Mouse (Mus musculus) kidney, embryonic 16.5 days (tissue): Measurements from ENCODE around the gene G0s2. TPM values are rescaled to one million over a fixed set of nuclear protein-coding genes. Genes with fewer than 3 reads are reported as not detected.

Experiments used
- ATAC-seq: fragments of 200-750 bp; cut with Nextera tagmentation; 2 replicates; pipeline ENCODE4 v1.8.0; 2017; ENCODE audit warnings: moderate TSS enrichment; ENCODE audit not compliant: low FRiP score, low TSS enrichment
- H3K27ac ChIP-seq: fragments of 300-500 bp; sonication (generic); 2 replicates; pipeline ENCODE4 v1.5.1; 2014; ENCODE audit warnings: low read length
- H3K27me3 ChIP-seq: fragments of 300-500 bp; sonication (generic); 2 replicates; pipeline ENCODE4 v1.6.1; 2014; ENCODE audit warnings: low read length, control low read depth, mixed read lengths; ENCODE audit not compliant: insufficient read depth
- H3K36me3 ChIP-seq: fragments of 300-500 bp; sonication (generic); 2 replicates; pipeline ENCODE4 v1.6.1; 2014; ENCODE audit warnings: low read length, control low read depth, mixed read lengths; ENCODE audit not compliant: insufficient read depth
- H3K4me1 ChIP-seq: fragments of 300-500 bp; sonication (generic); 2 replicates; pipeline ENCODE4 v1.6.1; 2014; ENCODE audit warnings: low read length, control low read depth, mixed read lengths; ENCODE audit not compliant: insufficient read depth
- H3K4me2 ChIP-seq: fragments of 300-500 bp; sonication (generic); replicated peaks from 2 replicates; pipeline ENCODE4 v1.6.1; 2014; ENCODE audit warnings: low read depth, low read length
- H3K4me3 ChIP-seq: fragments of 300-500 bp; sonication (generic); 2 replicates; pipeline ENCODE4 v1.5.1; 2014; ENCODE audit warnings: mild to moderate bottlenecking, low read length
- H3K9ac ChIP-seq: fragments of 300-500 bp; sonication (generic); replicated peaks from 2 replicates; pipeline ENCODE4 v1.6.1; 2014; ENCODE audit warnings: low read length
- H3K9me3 ChIP-seq: fragments of 300-500 bp; sonication (generic); 2 replicates; pipeline ENCODE4 v1.6.1; 2016; ENCODE audit warnings: low read length, control low read depth
- WGBS: fragments of 180-500 bp; shearing (Covaris S2); extraction: QIAGEN DNeasy Blood & Tissue Kit; methylation state at CpG from one replicate; pipeline ENCODE4 v1.1.7; 2014; 5-methylcytosine and 5-hydroxymethylcytosine counted together
- polyA plus RNA-seq: library from polyadenylated mRNA; unstranded; fragments of >200 nt; fragmentation: Nextera tagmentation; extraction: Ambion mirVana; gene quantifications from 2 replicates; pipeline ENCODE4 v1.2.1, GENCODE M21; 2015

G0s2 gene
- polyA plus RNA-seq, 1 experiment from 2014 or later, result 55.9 TPM

- Histone ChIP-seq H3K4me1 (0 out of 2 replicates have a peak, but pooled peaks cover 3% of the 10 kb centered on the region), H3K27ac (no peak overlapping the region), H3K9ac (no peak overlapping the region), H3K4me2 (no peak overlapping the region), H3K36me3 (no peaks in the 10 kb centered on the region), H3K9me3 (no peaks in the 10 kb centered on the region), H3K4me3 (no peak overlapping the region), H3K27me3 (no peaks in the 10 kb centered on the region)
- 67% methylated on average over 8 of the region's 8 CpGs for WGBS
- ATAC-seq, result no peak
Observed at GRCm38 (mm10) chr1:193242238-193242637, 30.8 kb downstream of the G0s2 start.

GRCm38 (mm10) chr1:193241436-193241835 lies 31.6 kb downstream of the G0s2 start:
- Histone ChIP-seq H3K9ac (no peak overlapping the region), H3K27ac (no peak overlapping the region), H3K4me2 (no peak overlapping the region), H3K4me1 (0 out of 2 replicates have a peak, but pooled peaks cover 3% of the 10 kb centered on the region), H3K27me3 (no peaks in the 10 kb centered on the region), H3K4me3 (no peak overlapping the region), H3K9me3 (no peaks in the 10 kb centered on the region), H3K36me3 (no peaks in the 10 kb centered on the region)
- no peak for ATAC-seq
- WGBS, result 78% methylated on average over 4 of the region's 4 CpGs

DNA sequence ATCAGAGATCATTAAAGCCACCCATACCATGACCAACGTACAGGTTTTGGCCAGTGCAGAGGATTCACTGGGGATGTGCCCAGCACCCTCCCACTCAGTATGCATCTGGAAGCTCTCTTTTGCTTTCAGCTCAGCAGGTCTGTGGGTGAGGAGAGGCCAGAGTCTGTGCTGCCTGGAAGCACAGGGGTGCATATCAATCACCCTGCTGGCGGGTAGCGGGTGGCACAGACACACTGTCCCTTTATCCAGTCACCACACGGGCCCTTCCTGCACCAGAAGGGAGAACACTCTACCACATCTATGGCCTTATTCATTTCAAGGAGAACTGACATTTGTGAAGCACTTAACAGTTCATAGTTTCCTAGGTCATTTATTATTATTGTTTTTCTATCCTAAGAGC lies 34.6 kb downstream of the G0s2 start:
- Histone ChIP-seq H3K9me3 (no peaks in the 10 kb centered on the region), H3K4me3 (no peak overlapping the region), H3K4me2 (no peak overlapping the region), H3K4me1 (peaks cover 3% of the 10 kb centered on the region; the same call in 1 of the 2 replicates), H3K36me3 (no peaks in the 10 kb centered on the region), H3K27me3 (no peaks in the 10 kb centered on the region), H3K27ac (no peak overlapping the region), H3K9ac (no peak overlapping the region)
- ATAC-seq, result no peak
- 53% methylated on average over 4 of the region's 4 CpGs for WGBS

- no peak overlapping the region for H3K4me2 ChIP-seq
- WGBS, result 58% methylated on average over 7 of the region's 7 CpGs
- peak overlapping the region; percentile 19 for H3K27ac ChIP-seq
- 0 out of 2 replicates have a peak, but pooled peaks have one; percentile 37 for ATAC-seq
- H3K27me3 ChIP-seq, result no peaks in the 10 kb centered on the region
- H3K4me3 ChIP-seq, result no peak overlapping the region
- H3K9me3 ChIP-seq, result no peaks in the 10 kb centered on the region
- no peaks in the 10 kb centered on the region for H3K36me3 ChIP-seq
- H3K9ac ChIP-seq, result no peak overlapping the region
- H3K4me1 ChIP-seq, result peaks cover 2% of the 10 kb centered on the region
Observed at GRCm38 (mm10) chr1:193234930-193235329, 38.1 kb downstream of the G0s2 start.

GRCm38 (mm10) chr1:193234130-193234645 lies 38.8 kb downstream of the G0s2 start:
- Histone ChIP-seq H3K4me3 (no peak overlapping the region), H3K27ac (peak overlapping the region; percentile 19; the same call in 1 of the 2 replicates), H3K4me1 (peaks cover 2% of the 10 kb centered on the region), H3K36me3 (no peaks in the 10 kb centered on the region), H3K27me3 (no peaks in the 10 kb centered on the region), H3K9me3 (no peaks in the 10 kb centered on the region), H3K9ac (no peak overlapping the region), H3K4me2 (no peak overlapping the region)
- WGBS, result 88% methylated on average over 2 of the region's 2 CpGs
- no peak for ATAC-seq

- no peaks in the 10 kb centered on the region for H3K27me3 ChIP-seq
Observed at GRCm38 (mm10) chr1:193232732-193233131, 40.3 kb downstream of the G0s2 start.

GRCm38 (mm10) chr1:193230935-193231334 lies 42.1 kb downstream of the G0s2 start:
- H3K36me3 ChIP-seq, result no peaks in the 10 kb centered on the region
- peak overlapping the region; percentile 34 for H3K27ac ChIP-seq
- whole genome bisulfite sequencing, result 41% methylated on average over 5 of the region's 5 CpGs
- H3K4me2 ChIP-seq, result no peak overlapping the region
- no peaks in the 10 kb centered on the region for H3K27me3 ChIP-seq
- H3K4me1 ChIP-seq, result peaks cover 17% of the 10 kb centered on the region
- ATAC-seq, result peak; percentile 65; the same call in 1 of the 2 replicates
- no peak overlapping the region for H3K9ac ChIP-seq
- no peak overlapping the region for H3K4me3 ChIP-seq
- H3K9me3 ChIP-seq, result no peaks in the 10 kb centered on the region

More at GRCm38 (mm10) chr1:193232732-193233131, 40.3 kb downstream of the G0s2 start:
- ATAC-seq, result no peak
- Histone ChIP-seq H3K36me3 (no peaks in the 10 kb centered on the region), H3K9me3 (no peaks in the 10 kb centered on the region), H3K4me1 (peaks cover 2% of the 10 kb centered on the region), H3K9ac (no peak overlapping the region), H3K4me2 (no peak overlapping the region), H3K4me3 (no peak overlapping the region), H3K27ac (no peak overlapping the region)
- WGBS, result 76% methylated on average over 2 of the region's 2 CpGs

GRCm38 (mm10) chr1:193230531-193230930 lies 42.5 kb downstream of the G0s2 start:
- H3K27ac ChIP-seq, result peak overlapping the region; percentile 51
- 52% methylated on average over 3 of the region's 3 CpGs for WGBS

GRCm38 (mm10) chr1:193229570-193229969 lies 43.4 kb downstream of the G0s2 start:
- no peak overlapping the region for H3K9ac ChIP-seq
- H3K4me3 ChIP-seq, result no peak overlapping the region
- no peak overlapping the region for H3K27ac ChIP-seq
- H3K9me3 ChIP-seq, result no peaks in the 10 kb centered on the region
- ATAC-seq, result no peak
- H3K4me1 ChIP-seq, result peaks cover 23% of the 10 kb centered on the region
- no peaks in the 10 kb centered on the region for H3K36me3 ChIP-seq
- H3K4me2 ChIP-seq, result no peak overlapping the region
- H3K27me3 ChIP-seq, result no peaks in the 10 kb centered on the region
- 93% methylated on average over 5 of the region's 5 CpGs for WGBS

More at GRCm38 (mm10) chr1:193230531-193230930, 42.5 kb downstream of the G0s2 start:
- peaks cover 19% of the 10 kb centered on the region for H3K4me1 ChIP-seq
- no peaks in the 10 kb centered on the region for H3K27me3 ChIP-seq
- H3K9me3 ChIP-seq, result no peaks in the 10 kb centered on the region
- no peak overlapping the region for H3K4me3 ChIP-seq
- no peak overlapping the region for H3K9ac ChIP-seq
- no peak for ATAC-seq
- no peak overlapping the region for H3K4me2 ChIP-seq
- H3K36me3 ChIP-seq, result no peaks in the 10 kb centered on the region

- H3K36me3 ChIP-seq, result no peaks in the 10 kb centered on the region
- no peak for ATAC-seq
- no peak overlapping the region for H3K4me2 ChIP-seq
- no peaks in the 10 kb centered on the region for H3K9me3 ChIP-seq
- 67% methylated on average over 4 of the region's 4 CpGs for WGBS
- H3K4me1 ChIP-seq, result peaks cover 23% of the 10 kb centered on the region
- H3K4me3 ChIP-seq, result no peak overlapping the region
- no peak overlapping the region for H3K27ac ChIP-seq
- no peaks in the 10 kb centered on the region for H3K27me3 ChIP-seq
- no peak overlapping the region for H3K9ac ChIP-seq
Observed at GRCm38 (mm10) chr1:193227537-193227936, 45.5 kb downstream of the G0s2 start.
